Mouse (Mus musculus) ES-CJ7 (cell line): Measurements from ENCODE around the gene Pon2.

ENCODE experiments used
- DNase-seq: peaks from one replicate; pipeline ENCODE4 v3.0.0; 2011; ENCODE audit warnings: low read depth, low spot score

Pon2 gene

GRCm38 (mm10) chr6:5292841-5293240 lies 5.4 kb downstream of the Pon2 start:
- DNase-seq = no peak

- DNase-seq = no peak
Observed at GRCm38 (mm10) chr6:5291450-5291849, 6.8 kb downstream of the Pon2 start.

GRCm38 (mm10) chr6:5287919-5288318 lies 10.3 kb downstream of the Pon2 start:
- DNase-seq = no peak

GRCm38 (mm10) chr6:5287392-5287791 lies 10.9 kb downstream of the Pon2 start:
- no peak for DNase-seq

- DNase-seq = no peak
Observed at GRCm38 (mm10) chr6:5282418-5282817, 15.8 kb downstream of the Pon2 start.

GRCm38 (mm10) chr6:5280576-5281305 lies 17.5 kb downstream of the Pon2 start:
- DNase-seq = no peak

GRCm38 (mm10) chr6:5277972-5278371 lies 20.3 kb downstream of the Pon2 start:
- no peak for DNase-seq

- DNase-seq = no peak
Observed at GRCm38 (mm10) chr6:5269641-5270040, 28.6 kb downstream of the Pon2 start.

GRCm38 (mm10) chr6:5264793-5265192 lies 33.5 kb downstream of the Pon2 start:
- no peak for DNase-seq

GRCm38 (mm10) chr6:5263250-5263999 lies 34.8 kb downstream of the Pon2 start:
- no peak for DNase-seq

GRCm38 (mm10) chr6:5262322-5263249 lies 35.7 kb downstream of the Pon2 start:
- DNase-seq = no peak

- DNase-seq = peak; percentile 76
Observed at GRCm38 (mm10) chr6:5255722-5256451, 42.4 kb downstream of the Pon2 start, which contains the start of gene Pon3. Pon3 (minus strand) TSS chr6:5256286.

- DNase-seq = no peak
Observed at GRCm38 (mm10) chr6:5255291-5255690, 43.0 kb downstream of the Pon2 start.

- no peak for DNase-seq
Observed at GRCm38 (mm10) chr6:5254869-5255268, 43.4 kb downstream of the Pon2 start.

GRCm38 (mm10) chr6:5245926-5246325 lies 52.3 kb downstream of the Pon2 start:
- no peak for DNase-seq

- no peak for DNase-seq
Observed at GRCm38 (mm10) chr6:5238799-5239198, 59.5 kb downstream of the Pon2 start.

GRCm38 (mm10) chr6:5237510-5237909 lies 60.7 kb downstream of the Pon2 start:
- no peak for DNase-seq

GRCm38 (mm10) chr6:5236843-5237371 lies 61.3 kb downstream of the Pon2 start:
- no peak for DNase-seq

GRCm38 (mm10) chr6:5234563-5234962 lies 63.7 kb downstream of the Pon2 start:
- DNase-seq = no peak

GRCm38 (mm10) chr6:5233812-5234211 lies 64.4 kb downstream of the Pon2 start:
- DNase-seq = no peak

- no peak for DNase-seq
Observed at GRCm38 (mm10) chr6:5232022-5232421, 66.2 kb downstream of the Pon2 start.
